In the genomic region with DNA sequence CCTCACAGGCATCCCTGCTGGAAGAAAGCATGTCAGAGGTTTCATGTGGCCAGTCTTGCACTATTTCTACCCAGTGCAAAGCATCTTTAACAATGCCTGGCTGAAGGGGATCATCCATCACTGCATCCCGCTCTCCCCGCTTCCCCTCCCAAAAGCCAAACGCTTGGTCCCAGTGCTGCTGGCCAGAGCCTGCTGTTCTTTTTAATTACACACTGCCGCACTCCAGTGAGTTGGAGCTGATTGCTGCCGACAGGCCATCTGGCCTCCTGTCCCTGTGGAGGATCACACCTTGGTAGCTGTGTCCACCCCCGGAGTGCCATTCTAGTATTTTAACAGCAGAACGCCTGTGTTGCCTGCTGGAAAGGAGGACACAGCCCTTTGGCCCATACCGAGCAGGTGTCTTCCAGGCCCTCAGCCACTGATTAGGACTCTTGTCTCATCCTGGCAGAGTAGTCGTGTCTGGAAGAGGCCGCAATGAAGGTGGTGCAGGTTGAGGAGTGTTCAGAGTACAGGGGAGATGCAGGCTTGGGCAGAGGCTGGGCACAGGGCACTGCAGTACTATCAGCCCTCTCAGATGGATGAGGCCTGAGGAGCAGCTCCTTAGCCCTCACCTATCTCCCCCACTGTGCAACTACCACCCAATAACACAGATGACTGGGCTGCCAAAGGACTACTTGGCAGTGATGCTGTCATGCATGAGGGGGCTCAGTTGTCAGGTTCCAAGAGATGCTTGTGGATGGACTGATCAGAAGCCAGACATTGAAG, we compare ENCODE assay signal across 13 mouse cellular contexts. TPM values are rescaled to one million over a fixed set of nuclear protein-coding genes. Genes with fewer than 3 reads are reported as not detected.
A peak's percentile ranks its signal among the peaks of the same experiment; 100 is the strongest.
DNase-seq lines count a peak whose midpoint lies in the region; ATAC-seq and TF ChIP-seq lines count a peak whose summit lies in the region.
"Had no signal": no experiment of that assay in that cellular context is flagged by ENCODE, and none has a peak within 500 bp of the region (broad histone marks: within the 10 kb centered on the region; RNA-seq: fewer than 3 reads in every experiment).

No protein-coding gene starts in this region.

- ATAC-seq in forebrain, embryonic 12.5 days (ENCODE audit: low FRiP score): 0 out of 2 replicates have a peak, but pooled peaks have one; percentile 27
- no peak for ATAC-seq in forebrain, embryonic 11.5 days (replicated peaks; ENCODE audit: low FRiP score)
- peak; percentile 75 for ATAC-seq in hindbrain, embryonic 11.5 days (ENCODE audit: low FRiP score)
- no peak for ATAC-seq in midbrain, postnatal 0 days (ENCODE audit: low FRiP score)
- ATAC-seq in erythroblast, adult 5-6 weeks (replicated peaks; ENCODE audit: low FRiP score, poor library complexity, severe bottlenecking): no peak

- H3K27ac ChIP-seq in forebrain, embryonic 12.5 days: no peak overlapping the region
- no peak overlapping the region for H3K27ac ChIP-seq in forebrain, embryonic 11.5 days (ENCODE audit: low read depth, low read length)
- peak overlapping the region; percentile 69 for H3K27ac ChIP-seq in hindbrain, embryonic 11.5 days (ENCODE audit: low read depth, low read length)
- no peak overlapping the region for H3K27ac ChIP-seq in midbrain, postnatal 0 days (ENCODE audit: low read depth, low read length)
- H3K27ac ChIP-seq: kidney, postnatal 0 days; liver, embryonic 14.5 days; macrophage had no signal

- H3K9me3 ChIP-seq in forebrain, embryonic 12.5 days: 0 out of 2 replicates have a peak, but pooled peaks cover 2% of the 10 kb centered on the region
- peaks cover 3% of the 10 kb centered on the region; the same call in 1 of the 2 replicates for H3K9me3 ChIP-seq in forebrain, embryonic 11.5 days (ENCODE audit: control insufficient read depth, low read length)
- no peaks in the 10 kb centered on the region; the same call in 1 of the 2 replicates for H3K9me3 ChIP-seq in hindbrain, embryonic 11.5 days (ENCODE audit: control insufficient read depth, low read length)
- no peaks in the 10 kb centered on the region for H3K9me3 ChIP-seq in midbrain, postnatal 0 days (ENCODE audit: low read length)
- H3K9me3 ChIP-seq: G1E had no signal

- H3K36me3 ChIP-seq in forebrain, embryonic 12.5 days (replicated peaks): no peaks in the 10 kb centered on the region
- no peaks in the 10 kb centered on the region for H3K36me3 ChIP-seq in forebrain, embryonic 11.5 days (ENCODE audit: control insufficient read depth, insufficient read depth, low read length)
- no peaks in the 10 kb centered on the region for H3K36me3 ChIP-seq in hindbrain, embryonic 11.5 days (ENCODE audit: control insufficient read depth, insufficient read depth, low read length)
- H3K36me3 ChIP-seq in midbrain, postnatal 0 days (ENCODE audit: insufficient read depth, low read length): no peaks in the 10 kb centered on the region
- H3K36me3 ChIP-seq: G1E had no signal

- TF ChIP-seq CTCF in midbrain, postnatal 0 days (IDR thresholded peaks at IDR 0.05): no peak
- TF ChIP-seq CTCF in lung, adult 2 months (IDR thresholded peaks at IDR 0.05; ENCODE audit: insufficient read depth, low read length): no peak

- no peak for TF ChIP-seq POLR2A in lung, adult 2 months (IDR thresholded peaks at IDR 0.05; ENCODE audit: borderline replicate concordance, extremely low read depth, low read depth, low read length)

- no peak overlapping the region for H3K4me2 ChIP-seq in forebrain, embryonic 12.5 days
- H3K4me2 ChIP-seq in forebrain, embryonic 11.5 days (ENCODE audit: low read depth, low read length, severe bottlenecking): no peak overlapping the region
- H3K4me2 ChIP-seq in hindbrain, embryonic 11.5 days (replicated peaks; ENCODE audit: low read depth, low read length): no peak overlapping the region
- no peak overlapping the region for H3K4me2 ChIP-seq in midbrain, postnatal 0 days (ENCODE audit: low read depth, low read length, poor library complexity, severe bottlenecking)

- H3K9ac ChIP-seq in forebrain, embryonic 12.5 days: no peak overlapping the region
- H3K9ac ChIP-seq in forebrain, embryonic 11.5 days (ENCODE audit: low read length): no peak overlapping the region
- no peak overlapping the region for H3K9ac ChIP-seq in hindbrain, embryonic 11.5 days (ENCODE audit: low read depth, low read length)
- H3K9ac ChIP-seq in midbrain, postnatal 0 days (replicated peaks; ENCODE audit: low read length, poor library complexity, severe bottlenecking): no peak overlapping the region
- H3K9ac ChIP-seq: liver, embryonic 14.5 days had no signal

- 48% methylated on average over 10 of the region's 10 CpGs for WGBS in forebrain, embryonic 12.5 days
- 53% methylated on average over 10 of the region's 10 CpGs for WGBS in forebrain, embryonic 11.5 days
- 42% methylated on average over 10 of the region's 10 CpGs for WGBS in hindbrain, embryonic 11.5 days
- WGBS in midbrain, postnatal 0 days: 42% methylated on average over 10 of the region's 10 CpGs
- WGBS in lung, adult 2 months: 86% methylated on average over 10 of the region's 10 CpGs

- no peaks in the 10 kb centered on the region for H3K27me3 ChIP-seq in forebrain, embryonic 12.5 days
- H3K27me3 ChIP-seq in forebrain, embryonic 11.5 days (ENCODE audit: control insufficient read depth, insufficient read depth, low read length): no peaks in the 10 kb centered on the region
- H3K27me3 ChIP-seq in hindbrain, embryonic 11.5 days (ENCODE audit: control insufficient read depth, insufficient read depth, low read length): no peaks in the 10 kb centered on the region
- H3K27me3 ChIP-seq in midbrain, postnatal 0 days (ENCODE audit: insufficient read depth, low read length): no peaks in the 10 kb centered on the region

- H3K4me3 ChIP-seq in forebrain, embryonic 12.5 days (replicated peaks): no peak overlapping the region
- H3K4me3 ChIP-seq in forebrain, embryonic 11.5 days (ENCODE audit: low read depth, low read length): no peak overlapping the region
- no peak overlapping the region for H3K4me3 ChIP-seq in hindbrain, embryonic 11.5 days (ENCODE audit: low read depth, low read length)
- H3K4me3 ChIP-seq in midbrain, postnatal 0 days (ENCODE audit: low read depth, low read length): no peak overlapping the region
- no peak overlapping the region for H3K4me3 ChIP-seq in lung, adult 2 months (replicated peaks; ENCODE audit: extremely low read depth, low read depth, low read length)

- DNase-seq in forebrain, embryonic 11.5 days (ENCODE audit: low spot score): no peak
- DNase-seq in cerebellum, adult 11 months: peak; percentile 85
- DNase-seq in hindbrain, embryonic 11.5 days (ENCODE audit: low spot score): peak; percentile 39
- DNase-seq in midbrain, postnatal 0 days (ENCODE audit: low spot score): peak; percentile 87
- no peak for DNase-seq in lung, adult 2 months
- no peak for DNase-seq in right cerebral cortex, postnatal 14 days
- DNase-seq: heart, postnatal 4 days had no signal

- H3K4me1 ChIP-seq in forebrain, embryonic 12.5 days: peaks cover 11% of the 10 kb centered on the region
- 0 out of 2 replicates have a peak, but pooled peaks cover 2% of the 10 kb centered on the region for H3K4me1 ChIP-seq in forebrain, embryonic 11.5 days (replicated peaks; ENCODE audit: control insufficient read depth, insufficient read depth, low read length)
- no peaks in the 10 kb centered on the region for H3K4me1 ChIP-seq in hindbrain, embryonic 11.5 days (replicated peaks; ENCODE audit: control insufficient read depth, insufficient read depth, low read length)
- H3K4me1 ChIP-seq in midbrain, postnatal 0 days (ENCODE audit: insufficient read depth, low read length): peaks cover 3% of the 10 kb centered on the region; the same call in 1 of the 2 replicates
- H3K4me1 ChIP-seq in lung, adult 2 months (ENCODE audit: control insufficient read depth, insufficient read depth, low read length): no peaks in the 10 kb centered on the region

RNA-seq across cellular contexts. Expression of a gene that starts 13.2 kb away (rescaled TPM):
- polyA plus RNA-seq in forebrain, embryonic 12.5 days (2016; fragmentation: Nextera tagmentation; extraction: Ambion mirVana): 2.1 and 2.5 TPM in 2 replicates
- polyA plus RNA-seq in forebrain, embryonic 11.5 days (2014; fragmentation: Nextera tagmentation; extraction: Ambion mirVana): 0.96 and 1.3 TPM in 2 replicates
- 0.85 and 1.0 TPM in 2 replicates for polyA plus RNA-seq in hindbrain, embryonic 11.5 days (2014; fragmentation: Nextera tagmentation; extraction: Ambion mirVana)
- total RNA-seq in midbrain, postnatal 0 days (2014; rRNA removed): 0.24 and 4.9 TPM in 2 replicates
- polyA plus RNA-seq in midbrain, postnatal 0 days (2015; fragmentation: Nextera tagmentation; extraction: Ambion mirVana): 1.4 and 2.8 TPM in 2 replicates
- 1.7 and 2.5 TPM in 2 replicates for polyA plus RNA-seq in lung, adult 2 months (2012; rRNA removed)
- total RNA-seq in erythroblast, adult 5-6 weeks (2015; ENCODE audit: low replicate concordance): not detected in 2 replicates
- total RNA-seq in erythroblast, adult 5-6 weeks (2017; ENCODE audit: low replicate concordance): not detected in 2 replicates
- total RNA-seq: heart, postnatal 4 days had no signal
- polyA plus RNA-seq: G1E; kidney, postnatal 0 days; macrophage had no signal

RNA-seq across cellular contexts. Expression of a gene that starts 15.1 kb away (rescaled TPM):
- polyA plus RNA-seq in forebrain, embryonic 12.5 days (2016; fragmentation: Nextera tagmentation; extraction: Ambion mirVana): 24.6 and 26.9 TPM in 2 replicates
- 28.0 and 28.6 TPM in 2 replicates for polyA plus RNA-seq in forebrain, embryonic 11.5 days (2014; fragmentation: Nextera tagmentation; extraction: Ambion mirVana)
- 19.4 and 24.3 TPM in 2 replicates for polyA plus RNA-seq in hindbrain, embryonic 11.5 days (2014; fragmentation: Nextera tagmentation; extraction: Ambion mirVana)
- total RNA-seq in midbrain, postnatal 0 days (2014; rRNA removed): 43.9 and 52.7 TPM in 2 replicates
- polyA plus RNA-seq in midbrain, postnatal 0 days (2015; fragmentation: Nextera tagmentation; extraction: Ambion mirVana): 20.5 and 23.5 TPM in 2 replicates
- 37.1 and 43.5 TPM in 2 replicates for polyA plus RNA-seq in lung, adult 2 months (2012; rRNA removed)
- 4.8 and 11.7 TPM in 2 replicates for total RNA-seq in erythroblast, adult 5-6 weeks (2015; ENCODE audit: low replicate concordance)
- 17.1 and 19.5 TPM in 2 replicates for total RNA-seq in erythroblast, adult 5-6 weeks (2017; ENCODE audit: low replicate concordance)

Comparison
In these comparisons a context has a peak if more than half of its experiments do, and no peak if none do; other contexts are left out.
1. ATAC-seq: peak in forebrain, embryonic 12.5 days (single experiment) and hindbrain, embryonic 11.5 days (single experiment); none in forebrain, embryonic 11.5 days (single experiment), midbrain, postnatal 0 days (single experiment) and erythroblast, adult 5-6 weeks (single experiment).
2. DNase-seq: peak in cerebellum, adult 11 months (single experiment), hindbrain, embryonic 11.5 days (single experiment) and midbrain, postnatal 0 days (single experiment); none in forebrain, embryonic 11.5 days (single experiment), lung, adult 2 months (single experiment) and right cerebral cortex, postnatal 14 days (single experiment).